Mouse (Mus musculus): ENCODE measurements around the gene Fn3krp. TPM values are rescaled to one million over a fixed set of nuclear protein-coding genes. Genes with fewer than 3 reads are reported as not detected.

The Fn3krp gene
- polyA plus RNA-seq, 1 experiment from 2014 or later: 10.0 TPM

GRCm38 (mm10) chr11:121457874-121458273 is 36.7 kb downstream of the Fn3krp start:
- peaks cover 13% of the 10 kb centered on the region for H3K4me1 ChIP-seq
- H3K27me3 ChIP-seq (replicated peaks): no peaks in the 10 kb centered on the region
- H3K4me3 ChIP-seq: no peak overlapping the region
- ATAC-seq (replicated peaks): no peak
- no peak overlapping the region for H3K4me2 ChIP-seq
- WGBS: 89% methylated on average over 3 of the region's 3 CpGs
- H3K36me3 ChIP-seq (replicated peaks): peaks cover 54% of the 10 kb centered on the region
- H3K9me3 ChIP-seq: no peaks in the 10 kb centered on the region
- no peak overlapping the region for H3K27ac ChIP-seq
- H3K9ac ChIP-seq: no peak overlapping the region

GRCm38 (mm10) chr11:121467408-121467807 is 46.2 kb downstream of the Fn3krp start:
- Histone ChIP-seq H3K27me3 (replicated peaks) (no peaks in the 10 kb centered on the region), H3K36me3 (replicated peaks) (peaks cover 24% of the 10 kb centered on the region), H3K4me2 (no peak overlapping the region), H3K4me3 (no peak overlapping the region), H3K27ac (no peak overlapping the region), H3K4me1 (no peaks in the 10 kb centered on the region), H3K9ac (no peak overlapping the region), H3K9me3 (no peaks in the 10 kb centered on the region)
- WGBS: 91% methylated on average over 6 of the region's 6 CpGs
- ATAC-seq (replicated peaks): no peak

GRCm38 (mm10) chr11:121474831-121475230 is 53.6 kb downstream of the Fn3krp start:
- no peaks in the 10 kb centered on the region for H3K27me3 ChIP-seq (replicated peaks)
- no peak overlapping the region for H3K27ac ChIP-seq
- no peak overlapping the region for H3K9ac ChIP-seq
- 0 out of 2 replicates have a peak, but pooled peaks cover 4% of the 10 kb centered on the region for H3K36me3 ChIP-seq (replicated peaks)
- H3K4me2 ChIP-seq: no peak overlapping the region
- no peaks in the 10 kb centered on the region for H3K4me1 ChIP-seq
- no peak overlapping the region for H3K4me3 ChIP-seq
- H3K9me3 ChIP-seq: no peaks in the 10 kb centered on the region
- WGBS: 84% methylated on average over 3 of the region's 3 CpGs
- no peak for ATAC-seq (replicated peaks)

DNA sequence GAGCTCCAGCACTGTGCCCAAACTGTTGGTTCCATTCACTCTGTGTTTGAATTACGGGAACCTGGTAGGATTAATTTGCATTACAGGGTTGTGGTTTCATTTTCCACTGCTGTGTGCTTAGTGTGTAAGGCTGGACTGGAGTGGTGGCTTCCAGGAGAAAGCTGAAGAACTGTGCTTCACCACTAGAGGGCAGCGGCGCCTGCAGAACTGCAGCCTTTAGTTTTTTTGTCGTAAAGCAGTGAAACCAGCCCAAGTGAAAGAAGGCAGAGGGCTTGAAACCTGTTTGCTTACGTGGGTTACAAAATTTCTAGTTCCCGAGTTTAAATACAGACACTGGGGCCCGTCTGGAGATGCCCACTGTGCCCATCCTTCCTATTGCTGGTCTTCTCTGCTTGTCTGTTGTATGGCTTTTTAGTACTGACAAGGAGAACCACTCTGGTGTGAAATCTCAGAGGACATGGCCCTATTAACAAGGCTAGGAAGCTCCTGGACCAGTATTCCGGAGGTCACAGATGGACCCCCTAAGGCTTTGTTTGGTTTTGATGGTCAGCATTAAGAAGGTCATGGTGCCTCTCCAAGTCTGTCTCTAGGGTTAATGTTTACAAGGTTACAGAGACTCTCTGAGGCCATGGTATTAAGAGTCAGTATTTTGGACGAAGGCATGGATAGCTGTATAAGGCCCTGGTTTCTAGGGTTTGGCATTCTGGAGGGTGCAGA is 54.7 kb downstream of the Fn3krp start:
- Histone ChIP-seq H3K4me1 (no peaks in the 10 kb centered on the region), H3K27me3 (replicated peaks) (no peaks in the 10 kb centered on the region), H3K27ac (no peak overlapping the region), H3K36me3 (replicated peaks) (0 out of 2 replicates have a peak, but pooled peaks cover under 1% of the 10 kb centered on the region), H3K4me3 (no peak overlapping the region), H3K9me3 (no peaks in the 10 kb centered on the region), H3K4me2 (no peak overlapping the region), H3K9ac (no peak overlapping the region)
- ATAC-seq (replicated peaks): no peak
- WGBS: 31% methylated on average over 9 of the region's 9 CpGs

DNA sequence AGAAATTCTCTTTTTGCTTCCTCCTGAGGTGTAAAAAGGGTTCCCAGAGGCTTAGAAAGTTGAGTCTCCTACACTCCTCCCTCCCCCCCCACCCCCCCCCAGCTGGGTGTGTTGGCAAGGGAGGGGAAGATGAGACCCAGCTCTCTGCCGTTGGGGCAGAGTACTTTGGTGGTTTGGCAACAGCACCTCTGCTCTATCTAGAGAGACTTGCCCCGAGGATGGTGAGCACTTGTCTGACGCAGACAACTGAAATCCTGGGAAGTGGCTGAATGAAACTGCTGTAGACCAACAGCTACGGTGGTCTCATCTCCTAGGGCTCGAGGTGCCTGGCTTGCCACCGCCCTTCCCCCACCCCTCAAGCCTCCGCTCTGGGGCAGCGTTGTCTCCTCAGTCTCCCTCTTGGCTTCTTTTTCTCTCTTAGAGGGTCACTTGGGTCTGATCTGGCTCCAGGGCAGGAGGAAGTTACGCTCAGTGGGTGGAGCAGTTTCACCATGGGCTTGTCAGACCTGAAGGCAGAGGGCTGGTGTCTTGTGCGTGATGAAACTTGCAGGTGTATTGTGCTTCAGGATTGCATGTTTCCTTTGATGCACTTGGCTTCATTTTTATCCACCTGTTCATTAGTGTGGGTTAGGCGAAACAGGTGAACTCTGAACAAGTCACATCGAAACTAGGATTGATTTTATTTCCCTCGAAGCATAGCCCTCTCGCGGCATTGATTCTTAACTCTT is 58.4 kb downstream of the Fn3krp start:
- 90% methylated on average over 15 of the region's 15 CpGs for WGBS
- no peaks in the 10 kb centered on the region; the same call in 1 of the 2 replicates for H3K36me3 ChIP-seq (replicated peaks)
- H3K27me3 ChIP-seq (replicated peaks): no peaks in the 10 kb centered on the region
- no peak overlapping the region for H3K9ac ChIP-seq
- no peaks in the 10 kb centered on the region for H3K9me3 ChIP-seq
- no peak overlapping the region for H3K4me3 ChIP-seq
- no peaks in the 10 kb centered on the region for H3K4me1 ChIP-seq
- no peak overlapping the region for H3K4me2 ChIP-seq
- no peak for ATAC-seq (replicated peaks)
- no peak overlapping the region for H3K27ac ChIP-seq

Small RNAs within 50 kb of the gene (microRNA-seq; reads per million reads assigned to microRNA genes)
- gene Mir7236: not detected

Other genes with a start within 250 kb of the Fn3krp start
- 33.7 and 34.6 TPM in 2 replicates for gene Hexdc, start 217.0 kb upstream of the Fn3krp start, polyA plus RNA-seq (2015; fragmentation: Nextera tagmentation; extraction: Ambion mirVana)
- 22.4 and 26.6 TPM in 2 replicates for gene Ogfod3, start 216.7 kb upstream of the Fn3krp start, polyA plus RNA-seq (2015; fragmentation: Nextera tagmentation; extraction: Ambion mirVana)
- 38.4 and 41.4 TPM in 2 replicates for gene Cybc1, start 192.1 kb upstream of the Fn3krp start, polyA plus RNA-seq (2015; fragmentation: Nextera tagmentation; extraction: Ambion mirVana)
- 101 and 106 TPM in 2 replicates for gene Narf, start 184.1 kb upstream of the Fn3krp start, polyA plus RNA-seq (2015; fragmentation: Nextera tagmentation; extraction: Ambion mirVana)
- gene Foxk2, start 161.4 kb upstream of the Fn3krp start, polyA plus RNA-seq (2015; fragmentation: Nextera tagmentation; extraction: Ambion mirVana): 14.3 and 17.1 TPM in 2 replicates
- 82.3 and 89.7 TPM in 2 replicates for gene Wdr45b, start 67.0 kb upstream of the Fn3krp start, polyA plus RNA-seq (2015; fragmentation: Nextera tagmentation; extraction: Ambion mirVana)
- 11.4 and 11.9 TPM in 2 replicates for gene Rab40b, start 33.1 kb upstream of the Fn3krp start, polyA plus RNA-seq (2015; fragmentation: Nextera tagmentation; extraction: Ambion mirVana)
- 4.4 and 5.0 TPM in 2 replicates for gene Fn3k, start 13.5 kb downstream of the Fn3krp start, polyA plus RNA-seq (2015; fragmentation: Nextera tagmentation; extraction: Ambion mirVana)
- 61.8 and 64.8 TPM in 2 replicates for gene Tbcd, start 30.5 kb downstream of the Fn3krp start, polyA plus RNA-seq (2015; fragmentation: Nextera tagmentation; extraction: Ambion mirVana)
- 0.51 and 0.84 TPM in 2 replicates for gene Zfp750, start 97.9 kb downstream of the Fn3krp start, polyA plus RNA-seq (2015; fragmentation: Nextera tagmentation; extraction: Ambion mirVana)

All from midbrain, embryonic 15.5 days (tissue).